Mouse (Mus musculus): ENCODE measurements around the gene 4933424G06Rik.

DNA sequence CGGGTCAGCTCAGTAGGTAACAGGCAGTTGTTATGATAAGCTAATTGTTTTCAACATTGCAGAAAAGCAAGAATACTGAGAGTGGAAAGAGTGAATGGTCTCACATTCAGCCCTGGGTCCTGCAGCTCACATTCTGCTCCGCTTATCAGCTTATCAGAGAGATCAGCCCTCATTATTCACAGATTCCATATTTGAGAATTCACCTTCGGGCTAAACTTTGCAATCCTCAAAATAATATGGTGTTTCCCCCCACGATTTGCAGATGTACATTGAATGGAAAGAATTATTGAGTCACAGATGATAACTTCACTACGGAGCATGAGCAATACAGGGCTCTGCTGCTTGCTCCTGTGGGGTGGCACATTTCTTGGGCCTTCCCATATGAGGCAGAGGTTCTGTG lies 58.8 kb downstream of the 4933424G06Rik start:
- TF ChIP-seq CTCF (IDR thresholded peaks at IDR 0.05; ENCODE audit: low read depth, low read length) (no peak), POLR2A (IDR thresholded peaks at IDR 0.05; ENCODE audit: insufficient read depth, low read length) (no peak), EP300 (IDR thresholded peaks at IDR 0.05; ENCODE audit: insufficient read depth, low read depth, low read length) (no peak)

Measured in ES-Bruce4 (cell line).